Mouse (Mus musculus): ENCODE measurements around the gene Akap6. TPM values are rescaled to one million over a fixed set of nuclear protein-coding genes. Genes with fewer than 3 reads are reported as not detected.
"Not testable (repeated sequence)": the region's sequence is repeated elsewhere in the genome, so short reads cannot be mapped to it uniquely, and the experiment has no call there.

Gene Akap6
- polyA plus RNA-seq, 1 experiment from 2014 or later: 0.11 TPM

DNA sequence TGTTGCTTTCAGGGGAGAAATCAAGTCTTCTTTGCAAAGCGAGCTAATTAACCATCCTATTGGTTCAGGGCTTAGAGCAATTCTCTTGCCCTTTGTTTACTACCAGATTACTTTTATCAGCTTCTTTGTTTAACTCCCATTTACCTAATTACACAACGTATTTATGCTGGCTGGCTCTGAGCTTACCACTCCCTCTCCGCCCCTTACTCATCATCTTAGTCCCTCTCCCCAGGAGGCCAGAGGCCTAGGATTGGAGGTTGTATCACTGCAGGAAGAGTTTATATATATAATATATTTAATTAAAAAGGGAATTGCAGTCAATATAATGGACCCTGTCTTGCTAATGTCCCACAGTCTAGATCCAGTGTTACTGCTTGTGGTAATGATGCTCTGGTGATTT, 5.6 kb downstream of the Akap6 start:
- peaks cover 9% of the 10 kb centered on the region; the same call in 1 of the 2 replicates for H3K4me1 ChIP-seq (replicated peaks; ENCODE audit: insufficient read depth, low read length)
- H3K4me3 ChIP-seq (replicated peaks; ENCODE audit: low read depth, low read length): no peak overlapping the region
- ATAC-seq (replicated peaks; ENCODE audit: low FRiP score, low read depth) (no peak), DNase-seq (ENCODE audit: low spot score) (no peak)
- no peak for TF ChIP-seq CTCF (IDR thresholded peaks at IDR 0.05; ENCODE audit: low read depth)
- H3K4me2 ChIP-seq (ENCODE audit: low read length): no peak overlapping the region
- WGBS: 63% methylated on average over 3 of the region's 3 CpGs
- no peak overlapping the region for H3K9ac ChIP-seq (ENCODE audit: low read depth, low read length)
- H3K36me3 ChIP-seq (ENCODE audit: insufficient read depth, low read length): no peaks in the 10 kb centered on the region
- H3K27ac ChIP-seq: no peak overlapping the region
- no peaks in the 10 kb centered on the region for H3K9me3 ChIP-seq (replicated peaks; ENCODE audit: low read length)
- no peaks in the 10 kb centered on the region for H3K27me3 ChIP-seq (ENCODE audit: insufficient read depth, low read length)

DNA sequence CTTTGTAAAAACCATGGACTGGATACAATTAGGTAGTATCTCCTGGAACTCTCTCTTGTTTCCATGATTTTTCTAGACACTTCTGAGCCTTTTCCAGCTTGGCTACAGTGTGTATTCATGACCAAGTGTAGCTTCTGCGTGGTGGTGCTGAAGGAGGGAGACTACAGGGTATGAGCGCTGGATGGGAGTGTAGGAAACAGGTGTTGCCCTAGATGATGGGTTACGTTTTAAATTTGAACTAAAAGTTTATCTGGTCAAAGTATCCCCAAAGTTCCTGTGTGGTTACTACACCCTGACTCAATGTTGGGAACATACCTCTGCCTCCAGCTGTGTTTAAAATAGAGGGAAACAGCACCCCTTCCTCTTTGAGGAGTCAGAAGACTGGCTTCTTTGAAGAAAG, 12.2 kb downstream of the Akap6 start:
- Histone ChIP-seq H3K4me3 (replicated peaks; ENCODE audit: low read depth, low read length) (no peak overlapping the region), H3K27me3 (ENCODE audit: insufficient read depth, low read length) (no peaks in the 10 kb centered on the region), H3K4me1 (replicated peaks; ENCODE audit: insufficient read depth, low read length) (no peaks in the 10 kb centered on the region), H3K4me2 (ENCODE audit: low read length) (no peak overlapping the region), H3K27ac (no peak overlapping the region), H3K36me3 (ENCODE audit: insufficient read depth, low read length) (no peaks in the 10 kb centered on the region), H3K9me3 (replicated peaks; ENCODE audit: low read length) (no peaks in the 10 kb centered on the region), H3K9ac (ENCODE audit: low read depth, low read length) (no peak overlapping the region)
- no peak for TF ChIP-seq CTCF (IDR thresholded peaks at IDR 0.05; ENCODE audit: low read depth)
- ATAC-seq (replicated peaks; ENCODE audit: low FRiP score, low read depth) (no peak), DNase-seq (ENCODE audit: low spot score) (no peak)
- WGBS: 85% methylated on average over 3 of the region's 3 CpGs

- Histone ChIP-seq H3K27ac (no peak overlapping the region), H3K27me3 (ENCODE audit: insufficient read depth, low read length) (no peaks in the 10 kb centered on the region), H3K9me3 (replicated peaks; ENCODE audit: low read length) (no peaks in the 10 kb centered on the region), H3K4me1 (replicated peaks; ENCODE audit: insufficient read depth, low read length) (no peaks in the 10 kb centered on the region), H3K36me3 (ENCODE audit: insufficient read depth, low read length) (no peaks in the 10 kb centered on the region), H3K4me2 (ENCODE audit: low read length) (no peak overlapping the region), H3K9ac (ENCODE audit: low read depth, low read length) (no peak overlapping the region), H3K4me3 (replicated peaks; ENCODE audit: low read depth, low read length) (no peak overlapping the region)
- DNase-seq (ENCODE audit: low spot score) (no peak), ATAC-seq (replicated peaks; ENCODE audit: low FRiP score, low read depth) (no peak)
- 66% methylated on average over 7 of the region's 7 CpGs for WGBS
- TF ChIP-seq CTCF (IDR thresholded peaks at IDR 0.05; ENCODE audit: low read depth): no peak
Measured at GRCm38 (mm10) chr12:52711857-52712640, 12.9 kb downstream of the Akap6 start.

GRCm38 (mm10) chr12:52718392-52718791, 19.2 kb downstream of the Akap6 start:
- WGBS: 76% methylated on average over 6 of the region's 6 CpGs
- no peaks in the 10 kb centered on the region for H3K4me1 ChIP-seq (replicated peaks; ENCODE audit: insufficient read depth, low read length)
- no peak overlapping the region for H3K4me2 ChIP-seq (ENCODE audit: low read length)
- H3K27ac ChIP-seq: no peak overlapping the region
- H3K27me3 ChIP-seq (ENCODE audit: insufficient read depth, low read length): no peaks in the 10 kb centered on the region
- H3K36me3 ChIP-seq (ENCODE audit: insufficient read depth, low read length): no peaks in the 10 kb centered on the region
- no peak for ATAC-seq (replicated peaks; ENCODE audit: low FRiP score, low read depth)
- no peaks in the 10 kb centered on the region for H3K9me3 ChIP-seq (replicated peaks; ENCODE audit: low read length)
- no peak overlapping the region for H3K9ac ChIP-seq (ENCODE audit: low read depth, low read length)
- TF ChIP-seq CTCF (IDR thresholded peaks at IDR 0.05; ENCODE audit: low read depth): no peak
- no peak for DNase-seq (ENCODE audit: low spot score)
- H3K4me3 ChIP-seq (replicated peaks; ENCODE audit: low read depth, low read length): no peak overlapping the region

DNA sequence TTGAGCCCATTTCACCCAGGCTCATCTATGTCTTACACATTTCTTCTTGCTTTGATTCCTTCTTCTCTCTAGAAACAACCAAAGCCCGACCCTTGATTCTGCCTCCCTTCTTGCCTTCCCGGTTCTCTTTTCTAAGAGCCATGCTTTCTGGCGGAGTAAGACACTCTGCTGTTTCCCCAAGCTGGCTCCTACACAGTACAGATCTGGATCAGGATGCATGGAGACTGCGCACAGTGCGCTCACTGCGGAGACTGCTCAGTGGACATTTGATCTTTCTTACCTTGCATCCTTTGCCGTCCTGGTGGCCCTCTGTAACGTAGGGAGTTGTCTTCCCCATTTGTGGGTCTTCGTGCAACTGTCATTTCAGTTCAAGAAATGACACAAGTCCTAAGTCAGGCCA, 20.0 kb downstream of the Akap6 start:
- no peak overlapping the region for H3K9ac ChIP-seq (ENCODE audit: low read depth, low read length)
- no peak overlapping the region for H3K27ac ChIP-seq
- no peaks in the 10 kb centered on the region for H3K4me1 ChIP-seq (replicated peaks; ENCODE audit: insufficient read depth, low read length)
- TF ChIP-seq CTCF (IDR thresholded peaks at IDR 0.05; ENCODE audit: low read depth): no peak
- no peaks in the 10 kb centered on the region for H3K36me3 ChIP-seq (ENCODE audit: insufficient read depth, low read length)
- no peak for DNase-seq (ENCODE audit: low spot score)
- H3K4me3 ChIP-seq (replicated peaks; ENCODE audit: low read depth, low read length): no peak overlapping the region
- H3K9me3 ChIP-seq (replicated peaks; ENCODE audit: low read length): no peaks in the 10 kb centered on the region
- no peak for ATAC-seq (replicated peaks; ENCODE audit: low FRiP score, low read depth)
- no peak overlapping the region for H3K4me2 ChIP-seq (ENCODE audit: low read length)
- no peaks in the 10 kb centered on the region for H3K27me3 ChIP-seq (ENCODE audit: insufficient read depth, low read length)
- WGBS: 87% methylated on average over 9 of the region's 9 CpGs

GRCm38 (mm10) chr12:52719681-52720080, 20.5 kb downstream of the Akap6 start:
- ATAC-seq (replicated peaks; ENCODE audit: low FRiP score, low read depth): no peak
- no peak overlapping the region for H3K4me2 ChIP-seq (ENCODE audit: low read length)
- H3K27ac ChIP-seq: no peak overlapping the region
- no peak for TF ChIP-seq CTCF (IDR thresholded peaks at IDR 0.05; ENCODE audit: low read depth)
- H3K4me1 ChIP-seq (replicated peaks; ENCODE audit: insufficient read depth, low read length): no peaks in the 10 kb centered on the region
- H3K4me3 ChIP-seq (replicated peaks; ENCODE audit: low read depth, low read length): no peak overlapping the region
- WGBS: 88% methylated on average over 5 of the region's 5 CpGs
- no peaks in the 10 kb centered on the region for H3K27me3 ChIP-seq (ENCODE audit: insufficient read depth, low read length)
- no peaks in the 10 kb centered on the region for H3K36me3 ChIP-seq (ENCODE audit: insufficient read depth, low read length)
- no peaks in the 10 kb centered on the region for H3K9me3 ChIP-seq (replicated peaks; ENCODE audit: low read length)
- no peak for DNase-seq (ENCODE audit: low spot score)
- no peak overlapping the region for H3K9ac ChIP-seq (ENCODE audit: low read depth, low read length)

GRCm38 (mm10) chr12:52724039-52724615, 24.9 kb downstream of the Akap6 start:
- H3K27me3 ChIP-seq (ENCODE audit: insufficient read depth, low read length); ATAC-seq (replicated peaks; ENCODE audit: low FRiP score, low read depth); H3K9me3 ChIP-seq (replicated peaks; ENCODE audit: low read length); H3K9ac ChIP-seq (ENCODE audit: low read depth, low read length); H3K36me3 ChIP-seq (ENCODE audit: insufficient read depth, low read length); H3K4me1 ChIP-seq (replicated peaks; ENCODE audit: insufficient read depth, low read length); H3K4me3 ChIP-seq (replicated peaks; ENCODE audit: low read depth, low read length); H3K4me2 ChIP-seq (ENCODE audit: low read length); H3K27ac ChIP-seq; DNase-seq (ENCODE audit: low spot score): not testable (repeated sequence)
- 78% methylated on average over 3 of the region's 3 CpGs for WGBS
